Mouse (Mus musculus): ENCODE data around the gene Arl6ip1.

DNA sequence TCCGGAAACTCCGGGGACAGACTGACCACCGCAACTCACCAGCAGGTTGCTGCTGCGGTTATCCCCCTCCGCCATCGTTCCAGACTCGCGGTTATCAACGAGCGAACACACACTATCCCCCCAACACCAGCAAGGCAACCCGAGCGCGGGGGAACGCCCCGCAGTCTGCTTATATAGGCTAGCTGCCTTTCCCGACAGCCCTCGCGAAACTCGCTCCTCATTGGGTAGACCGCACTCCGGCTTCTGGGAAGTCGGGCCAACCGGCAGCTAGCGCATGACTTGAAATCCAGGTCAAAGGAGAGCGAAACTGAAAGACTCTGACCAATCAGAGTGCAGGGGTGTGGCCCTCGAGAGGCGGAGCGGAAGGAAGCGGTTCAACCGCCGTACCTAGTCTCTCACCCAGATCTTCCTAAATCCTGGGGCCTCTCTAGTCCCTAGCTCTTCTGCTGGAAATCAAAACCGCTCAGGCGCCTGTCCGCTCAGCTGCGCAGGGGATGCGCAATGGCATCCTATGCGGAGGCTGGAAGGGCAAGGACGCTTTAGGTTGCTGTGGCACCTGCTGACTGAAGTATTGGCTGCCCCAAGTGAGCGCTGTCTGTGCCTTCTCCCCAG lies at the start of gene Arl6ip1:
- no peak for TF ChIP-seq CTCF (IDR thresholded peaks at IDR 0.05; ENCODE audit: low read depth, low read length)
- peak; percentile 100 for TF ChIP-seq POLR2A (IDR thresholded peaks at IDR 0.05; ENCODE audit: insufficient read depth, low read length)

All from ES-Bruce4 (cell line).